Mouse (Mus musculus) liver, embryonic 14.5 days (tissue): Measurements from ENCODE around the gene Nlrp4f. TPM values are rescaled to one million over a fixed set of nuclear protein-coding genes. Genes with fewer than 3 reads are reported as not detected.

Source experiments
- ATAC-seq: fragments of 200-750 bp; cut with Nextera tagmentation; 2 replicates; pipeline ENCODE4 v1.8.0; 2017; ENCODE audit warnings: moderate number of reproducible peaks, mild to moderate bottlenecking, moderate library complexity; ENCODE audit not compliant: insufficient read depth
- DNase-seq, 3 experiments: peaks; one replicate each; pipeline ENCODE4 v3.0.0-alpha.2; 2012 to 2013; ENCODE audit warnings: low read depth in 3 of 3, low spot score in 3 of 3
- H3K27ac ChIP-seq: fragments of 300-500 bp; sonication (generic); 2 replicates; pipeline ENCODE4 v1.5.1; 2014; ENCODE audit warnings: moderate library complexity, mild to moderate bottlenecking, control low read depth, inconsistent platforms
- H3K27me3 ChIP-seq: fragments of 300-500 bp; sonication (generic); 2 replicates; pipeline ENCODE4 v1.6.1; 2014; ENCODE audit warnings: mild to moderate bottlenecking, low read length, moderate library complexity; ENCODE audit not compliant: control insufficient read depth, insufficient read depth
- H3K36me3 ChIP-seq: fragments of 300-500 bp; sonication (generic); replicated peaks from 2 replicates; pipeline ENCODE4 v1.6.1; 2014; ENCODE audit warnings: low read depth; ENCODE audit not compliant: control insufficient read depth, insufficient read depth
- H3K4me1 ChIP-seq, 2 experiments: fragments of 200-500 bp in 1 of 2; fragments of 300-500 bp in 1 of 2; sonication (generic) in 1 of 2; replicated peaks; 2 replicates each; pipeline ENCODE4 v1.6.1; 2012 to 2014; ENCODE audit warnings: antibody characterized with exemption in 1 of 2, inconsistent platforms in 1 of 2, low read length in 1 of 2; ENCODE audit not compliant: control insufficient read depth in 2 of 2, insufficient read depth in 2 of 2
- H3K4me2 ChIP-seq: fragments of 300-500 bp; sonication (generic); 2 replicates; pipeline ENCODE4 v1.6.1; 2014; ENCODE audit warnings: low read depth, mild to moderate bottlenecking, control low read depth, moderate library complexity
- H3K4me3 ChIP-seq, 2 experiments: fragments of 200-500 bp in 1 of 2; fragments of 300-500 bp in 1 of 2; sonication (generic) in 1 of 2; 2 replicates each; pipeline ENCODE4 v1.5.1; 2012 to 2014; ENCODE audit warnings: low read depth in 2 of 2, low read length in 2 of 2, mild to moderate bottlenecking in 2 of 2, control low read depth in 1 of 2, inconsistent platforms in 1 of 2, moderate library complexity in 1 of 2; ENCODE audit not compliant: insufficient read depth in 1 of 2
- H3K9ac ChIP-seq: fragments of 300-500 bp; sonication (generic); replicated peaks from 2 replicates; pipeline ENCODE4 v1.6.1; 2014; ENCODE audit warnings: mild to moderate bottlenecking, control low read depth, moderate library complexity
- H3K9me3 ChIP-seq: fragments of 300-500 bp; sonication (generic); 2 replicates; pipeline ENCODE4 v1.6.1; 2016; ENCODE audit warnings: low read length, mixed read lengths; ENCODE audit not compliant: control insufficient read depth
- CTCF ChIP-seq: IDR thresholded peaks from 2 replicates; pipeline ENCODE4 v1.5.1; 2016; ENCODE audit warnings: antibody characterized with exemption, low read depth, control low read depth
- EP300 ChIP-seq: IDR thresholded peaks from 2 replicates; pipeline ENCODE4 v1.6.1; 2016; ENCODE audit warnings: antibody characterized with exemption, low read depth
- WGBS: fragments of 180-500 bp; shearing (Covaris S2); extraction: QIAGEN DNeasy Blood & Tissue Kit; methylation state at CpG from one replicate; pipeline ENCODE4 v1.1.7; 2014; ENCODE audit not compliant: insufficient replicate concordance; 5-methylcytosine and 5-hydroxymethylcytosine counted together
- polyA plus RNA-seq, 2 experiments: library from polyadenylated mRNA; depleted of rRNA in 1 of 2; stranded (reverse) in 1 of 2; unstranded in 1 of 2; fragments of >200 nt; fragmentation: Nextera tagmentation in 1 of 2; extraction: Ambion mirVana in 1 of 2; gene quantifications; 2 replicates each; pipeline versions ENCODE4 v1.2.1 to v1.2.3; 2012 to 2014

Gene Nlrp4f
- polyA plus RNA-seq, 2 experiments = 0.17 TPM; not detected in 1

GRCm38 (mm10) chr13:65176472-65177091, 29.2 kb downstream of the Nlrp4f start:
- no peaks in the 10 kb centered on the region for H3K9me3 ChIP-seq
- no peak overlapping the region for H3K9ac ChIP-seq
- DNase-seq = no peak
- no peaks in the 10 kb centered on the region for H3K27me3 ChIP-seq
- H3K4me2 ChIP-seq = no peak overlapping the region
- no peak overlapping the region for H3K4me3 ChIP-seq
- ATAC-seq = 0 out of 2 replicates have a peak, but pooled peaks have one; percentile 11
- 0 out of 4 replicates have a peak, but pooled peaks cover 0 to 2% of the 10 kb centered on the region in 2 experiments for H3K4me1 ChIP-seq
- H3K27ac ChIP-seq = no peak overlapping the region
- 46% methylated on average over 15 of the region's 15 CpGs for WGBS
- H3K36me3 ChIP-seq = no peaks in the 10 kb centered on the region
- TF ChIP-seq CTCF = no peak
- no peak for TF ChIP-seq EP300

GRCm38 (mm10) chr13:65175734-65176471, 29.9 kb downstream of the Nlrp4f start:
- H3K27me3 ChIP-seq = no peaks in the 10 kb centered on the region
- peak; percentile 4 to 41 (median 26) for DNase-seq
- no peaks in the 10 kb centered on the region for H3K9me3 ChIP-seq
- H3K4me1 ChIP-seq = 0 out of 4 replicates have a peak, but pooled peaks cover 0 to 2% of the 10 kb centered on the region in 2 experiments
- no peak overlapping the region for H3K9ac ChIP-seq
- peak overlapping the region; percentile 48 for H3K4me2 ChIP-seq
- 15% methylated on average over 46 of the region's 46 CpGs for WGBS
- TF ChIP-seq EP300 (no peak), CTCF (peak; percentile 82)
- H3K4me3 ChIP-seq = no peak overlapping the region; a peak in 1 of 4 replicates
- no peak overlapping the region for H3K27ac ChIP-seq
- no peaks in the 10 kb centered on the region for H3K36me3 ChIP-seq
- ATAC-seq = peak; percentile 48

DNA sequence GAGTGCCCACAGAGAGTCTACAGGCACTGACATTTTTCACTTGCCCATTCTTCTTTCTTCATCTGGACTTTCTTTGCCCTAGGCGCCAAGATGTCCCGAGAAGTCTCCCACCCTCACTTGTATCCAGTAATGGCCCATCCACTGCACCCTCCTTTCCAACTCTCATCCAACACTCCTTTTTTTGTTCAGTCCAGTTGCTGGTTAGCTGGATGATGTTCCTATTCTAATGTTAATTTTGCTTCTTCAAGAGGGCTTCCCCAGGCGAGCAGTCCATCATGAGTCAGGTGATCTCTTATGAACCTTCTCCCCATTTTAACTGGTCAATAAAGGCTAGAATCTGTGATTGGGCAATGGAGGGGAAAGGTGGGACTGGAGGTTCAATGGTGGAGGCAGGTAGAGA, 31.7 kb downstream of the Nlrp4f start:
- no peak for ATAC-seq

DNA sequence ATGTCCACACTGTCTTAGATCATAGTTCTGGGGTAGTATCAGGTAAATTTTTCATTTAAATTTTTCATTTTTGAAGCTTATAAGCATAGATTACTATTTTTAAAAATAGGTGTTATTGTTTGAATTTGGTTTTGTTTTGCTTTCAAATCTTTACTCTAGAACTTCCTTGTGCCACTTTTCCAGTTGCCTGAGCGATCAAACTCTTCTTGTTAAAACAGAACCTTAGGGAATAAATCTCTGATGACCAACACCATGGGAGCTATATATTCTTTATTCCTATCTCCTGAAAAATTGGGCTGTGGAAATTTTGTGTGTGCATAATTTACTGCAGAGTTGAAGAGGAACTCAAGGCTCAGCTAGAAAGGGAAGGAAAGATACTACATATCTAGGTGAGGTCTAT, 55.8 kb downstream of the Nlrp4f start, which contains the start of gene Olfr466:
Olfr466 (plus strand) TSS at position 301 of the 400 bp plus-strand sequence.
- ATAC-seq (no peak), DNase-seq (no peak)
- Histone ChIP-seq H3K4me2 (no peak within 1 kb of the TSS), H3K27ac (no peak within 1 kb of the TSS), H3K27me3 (no peaks in the 10 kb centered on the region), H3K4me1 (no peaks in the 10 kb centered on the region), H3K36me3 (no peaks in the 10 kb centered on the region), H3K4me3 (no peak within 1 kb of the TSS), H3K9me3 (no peaks in the 10 kb centered on the region), H3K9ac (no peak within 1 kb of the TSS)
- 49% methylated on average over 1 of the region's 1 CpGs for WGBS
- TF ChIP-seq CTCF = no peak

More for the DNA sequence above, 31.7 kb downstream of the Nlrp4f start:
- Histone ChIP-seq H3K9ac (no peak overlapping the region), H3K27me3 (no peaks in the 10 kb centered on the region), H3K4me2 (no peak overlapping the region), H3K4me1 (0 out of 4 replicates have a peak, but pooled peaks cover 0 to 2% of the 10 kb centered on the region in 2 experiments), H3K4me3 (no peak overlapping the region), H3K9me3 (no peaks in the 10 kb centered on the region), H3K36me3 (no peaks in the 10 kb centered on the region), H3K27ac (no peak overlapping the region)
- WGBS = 62% methylated on average over 3 of the region's 3 CpGs
- TF ChIP-seq EP300 = no peak
- TF ChIP-seq CTCF = no peak
- DNase-seq = no peak

- no peaks in the 10 kb centered on the region for H3K36me3 ChIP-seq
- H3K27ac ChIP-seq = no peak within 1 kb of the TSS
- WGBS = 65% methylated on average over 4 of the region's 4 CpGs
- H3K4me3 ChIP-seq = no peak within 1 kb of the TSS
- no peak for DNase-seq
- TF ChIP-seq CTCF (no peak), EP300 (no peak)
- no peak within 1 kb of the TSS for H3K9ac ChIP-seq
- no peak for ATAC-seq
- no peaks in the 10 kb centered on the region for H3K4me1 ChIP-seq
- H3K9me3 ChIP-seq = no peaks in the 10 kb centered on the region
- no peak within 1 kb of the TSS for H3K4me2 ChIP-seq
- H3K27me3 ChIP-seq = no peaks in the 10 kb centered on the region
These were observed 68.0 kb downstream of the Nlrp4f start, which contains the start of gene Olfr465-ps1 for GRCm38 (mm10) chr13:65137789-65138188. Olfr465-ps1 (plus strand) TSS chr13:65138089.

Other genes starting within 250 kb of the Nlrp4f start
- gene Spata31d1c, start 172.9 kb downstream of the Nlrp4f start, polyA plus RNA-seq (2012; rRNA removed) = not detected in 2 replicates
- not detected in 2 replicates for gene Spata31d1c, start 172.9 kb downstream of the Nlrp4f start, polyA plus RNA-seq (2014; fragmentation: Nextera tagmentation; extraction: Ambion mirVana)
- gene Prss47, start 153.2 kb downstream of the Nlrp4f start, polyA plus RNA-seq (2012; rRNA removed) = not detected in 2 replicates
- gene Prss47, start 153.2 kb downstream of the Nlrp4f start, polyA plus RNA-seq (2014; fragmentation: Nextera tagmentation; extraction: Ambion mirVana) = not detected in 2 replicates
- gene Mfsd14b, start 93.0 kb downstream of the Nlrp4f start, polyA plus RNA-seq (2012; rRNA removed) = 13.6 and 14.3 TPM in 2 replicates
- gene Mfsd14b, start 93.0 kb downstream of the Nlrp4f start, polyA plus RNA-seq (2014; fragmentation: Nextera tagmentation; extraction: Ambion mirVana) = 41.1 and 41.2 TPM in 2 replicates
- not detected in 2 replicates for gene Olfr465-ps1, start 67.9 kb downstream of the Nlrp4f start, polyA plus RNA-seq (2012; rRNA removed)
- gene Olfr465-ps1, start 67.9 kb downstream of the Nlrp4f start, polyA plus RNA-seq (2014; fragmentation: Nextera tagmentation; extraction: Ambion mirVana) = not detected in 2 replicates
- gene Olfr466, start 55.7 kb downstream of the Nlrp4f start, polyA plus RNA-seq (2012; rRNA removed) = not detected in 2 replicates
- gene Olfr466, start 55.7 kb downstream of the Nlrp4f start, polyA plus RNA-seq (2014; fragmentation: Nextera tagmentation; extraction: Ambion mirVana) = not detected in 2 replicates
- not detected in 2 replicates for gene Gm10775, start 53.6 kb upstream of the Nlrp4f start, polyA plus RNA-seq (2012; rRNA removed)
- gene Gm10775, start 53.6 kb upstream of the Nlrp4f start, polyA plus RNA-seq (2014; fragmentation: Nextera tagmentation; extraction: Ambion mirVana) = not detected in 2 replicates
- gene Zfp369, start 72.8 kb upstream of the Nlrp4f start, polyA plus RNA-seq (2012; rRNA removed) = 6.8 and 8.9 TPM in 2 replicates
- 4.3 and 4.5 TPM in 2 replicates for gene Zfp369, start 72.8 kb upstream of the Nlrp4f start, polyA plus RNA-seq (2014; fragmentation: Nextera tagmentation; extraction: Ambion mirVana)